Mouse (Mus musculus) CD4-positive helper T cell, adult 2 months (primary cell): ENCODE results near the gene Frmd4a.
"Not testable (repeated sequence)": the region's sequence is repeated elsewhere in the genome, so short reads cannot be mapped to it uniquely, and the experiment has no call there.

ENCODE experiments used
- DNase-seq: peaks from one replicate; pipeline ENCODE4 v3.0.0-alpha.2; 2012; ENCODE audit warnings: low read depth, missing footprints, low spot score

Frmd4a gene

DNA sequence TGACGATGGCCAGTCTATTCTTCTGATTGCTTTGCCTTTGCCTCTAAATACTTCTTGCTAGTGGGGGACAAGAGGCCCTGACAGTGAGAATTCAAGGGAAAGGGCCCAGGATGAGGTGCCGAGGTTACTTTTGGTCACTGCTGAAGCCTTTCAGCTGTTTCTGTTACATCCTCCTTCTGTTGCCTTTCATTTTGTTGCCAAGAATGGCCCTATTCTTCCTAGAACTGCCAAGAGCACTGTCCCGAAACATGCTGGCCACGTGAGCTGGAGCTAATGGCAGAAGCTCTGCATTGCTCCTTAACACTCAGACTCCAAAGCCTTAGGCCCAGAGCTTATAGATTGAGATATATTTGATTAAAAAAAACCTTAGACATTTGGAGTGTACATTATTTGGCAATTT lies 178.5 kb downstream of the Frmd4a start:
- DNase-seq: no peak

DNA sequence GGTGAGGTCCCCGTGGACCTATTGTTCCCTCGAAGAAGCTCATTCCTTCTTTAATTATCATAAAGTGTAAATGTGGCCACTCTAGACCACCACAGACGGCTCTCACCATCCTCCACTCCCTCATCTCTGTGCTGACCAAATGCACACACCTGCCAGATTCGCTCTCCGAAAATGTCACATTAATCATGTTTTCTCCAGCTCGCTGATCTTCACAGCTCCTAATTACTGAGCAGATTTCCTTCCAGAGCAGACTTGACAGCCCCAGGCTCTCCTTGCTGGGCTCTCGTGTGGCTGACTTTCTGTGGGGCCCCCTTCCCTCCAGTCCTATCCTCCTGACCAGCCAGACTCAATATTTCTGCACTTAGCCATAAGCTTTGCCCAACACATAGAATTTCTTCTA lies 191.7 kb downstream of the Frmd4a start:
- DNase-seq: no peak

DNA sequence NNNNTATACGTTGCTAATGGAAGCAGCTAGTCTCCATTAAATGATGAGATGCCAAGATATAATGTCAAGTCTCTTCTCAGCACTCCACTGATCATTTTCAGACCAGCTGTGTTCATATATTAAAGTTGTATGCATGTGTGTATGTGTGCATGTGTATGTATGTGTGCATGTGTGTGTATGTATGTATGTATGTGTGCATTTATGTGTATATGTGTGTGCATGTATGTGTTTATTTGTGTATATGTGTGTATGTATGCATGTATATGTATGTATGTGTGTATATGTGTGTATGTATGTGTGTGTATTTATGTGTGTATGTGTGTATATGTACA lies 204.9 kb downstream of the Frmd4a start:
- DNase-seq: no peak

DNA sequence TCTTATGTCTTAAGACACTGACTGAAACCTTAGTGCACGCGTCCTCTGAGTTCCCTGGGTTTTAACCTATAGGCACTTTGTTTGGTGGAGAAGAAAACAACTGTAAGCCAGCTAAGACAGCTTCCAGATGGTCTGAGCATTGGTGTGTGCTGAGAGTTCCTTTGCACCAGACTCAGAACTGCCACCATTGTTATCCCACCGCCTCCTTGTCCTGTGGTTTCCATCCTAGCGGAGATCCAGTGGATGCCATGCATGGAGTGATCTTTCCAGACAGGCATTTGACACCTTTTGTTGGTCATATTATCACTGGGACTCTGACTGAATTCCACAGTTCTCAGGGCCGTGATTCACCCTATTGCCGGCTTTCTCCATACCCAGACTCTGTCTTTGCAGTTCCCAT lies 205.8 kb downstream of the Frmd4a start:
- DNase-seq: no peak

DNA sequence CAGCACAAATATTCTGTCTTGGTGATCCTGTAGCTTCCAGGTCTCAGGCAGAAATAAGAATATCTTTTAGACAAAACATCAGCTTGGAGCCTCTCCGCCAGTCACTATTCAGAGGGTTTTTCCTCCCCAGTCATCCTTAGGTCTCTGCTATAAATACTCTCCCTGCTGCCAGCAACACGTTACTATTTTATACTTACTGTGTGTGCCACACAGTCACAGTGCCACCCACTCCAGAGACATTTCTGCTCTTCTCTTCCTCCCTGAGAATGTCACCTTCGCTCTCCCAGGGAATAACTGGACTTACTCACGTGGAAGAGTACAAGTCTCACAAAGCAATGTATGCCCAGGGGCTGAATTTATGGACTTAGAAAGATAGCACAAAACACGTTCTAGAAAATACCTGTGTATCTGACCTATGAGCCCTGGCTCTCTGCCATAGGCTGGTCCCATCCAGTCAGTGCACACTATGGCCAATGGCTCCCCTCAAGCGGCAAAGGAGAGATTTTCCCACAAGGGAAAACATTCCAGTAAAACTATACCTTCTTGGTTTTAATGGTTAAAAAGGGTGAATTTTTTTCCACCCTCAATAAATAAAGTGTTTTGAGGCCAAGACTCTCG lies 209.5 kb downstream of the Frmd4a start:
- no peak for DNase-seq

DNA sequence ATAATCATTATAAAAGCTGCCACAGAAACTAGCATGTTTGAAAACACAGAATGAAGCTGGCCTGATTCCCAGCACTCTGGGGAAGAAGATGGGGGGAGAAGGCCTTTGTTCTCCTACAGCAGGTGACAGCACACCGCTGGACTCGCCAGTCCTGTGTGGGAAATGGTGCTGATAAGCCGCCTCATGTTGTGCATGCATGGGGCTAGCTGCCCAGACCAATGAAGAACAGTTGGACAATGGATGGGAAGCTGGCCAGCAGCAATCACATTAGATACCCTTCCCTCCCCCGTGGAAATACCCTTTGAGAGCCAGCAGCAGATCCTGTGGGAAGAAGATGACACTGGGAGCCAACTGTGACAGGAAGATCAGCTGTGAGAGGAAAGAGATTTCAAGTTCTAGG lies 210.0 kb downstream of the Frmd4a start:
- DNase-seq: no peak

DNA sequence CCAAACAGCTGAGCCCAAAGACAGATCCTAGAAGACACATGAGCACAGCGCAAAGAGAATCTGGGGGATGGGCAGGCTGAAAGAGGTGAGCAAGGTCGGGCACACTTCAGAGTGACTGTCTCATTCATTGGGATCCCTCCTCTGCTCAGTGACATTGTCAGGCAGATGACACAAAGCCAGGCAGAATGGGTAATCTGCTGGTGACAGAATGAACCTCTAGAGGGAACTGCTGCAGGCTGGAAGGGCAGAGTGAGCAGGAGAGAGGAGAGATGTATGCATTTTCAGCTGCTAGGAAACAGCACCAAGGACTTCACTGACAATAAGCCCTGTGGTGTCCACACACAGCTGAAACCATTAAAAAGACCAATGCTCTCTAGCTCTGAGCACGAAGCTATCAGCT lies 211.0 kb downstream of the Frmd4a start:
- DNase-seq: no peak

DNA sequence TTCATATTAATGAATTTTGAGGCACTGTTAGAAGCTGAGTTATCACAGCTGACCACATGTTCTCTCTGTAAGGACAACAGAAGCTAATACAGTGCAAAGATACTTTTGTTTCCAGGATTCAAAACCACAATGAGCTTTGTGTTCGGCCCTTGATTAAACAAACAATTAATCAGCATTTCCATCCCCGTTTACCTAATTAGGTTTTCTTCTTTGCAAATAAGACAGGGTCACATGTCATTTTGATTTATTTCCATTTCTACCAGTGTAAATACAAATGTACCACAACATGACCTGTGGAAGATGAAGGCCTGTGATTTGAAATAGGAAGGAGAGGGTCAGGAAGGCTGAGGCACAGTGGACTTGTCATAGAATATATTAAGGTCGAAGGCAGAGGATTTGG lies 214.8 kb downstream of the Frmd4a start:
- no peak for DNase-seq

GRCm38 (mm10) chr2:4232761-4233322 lies 215.3 kb downstream of the Frmd4a start:
- DNase-seq: no peak

DNA sequence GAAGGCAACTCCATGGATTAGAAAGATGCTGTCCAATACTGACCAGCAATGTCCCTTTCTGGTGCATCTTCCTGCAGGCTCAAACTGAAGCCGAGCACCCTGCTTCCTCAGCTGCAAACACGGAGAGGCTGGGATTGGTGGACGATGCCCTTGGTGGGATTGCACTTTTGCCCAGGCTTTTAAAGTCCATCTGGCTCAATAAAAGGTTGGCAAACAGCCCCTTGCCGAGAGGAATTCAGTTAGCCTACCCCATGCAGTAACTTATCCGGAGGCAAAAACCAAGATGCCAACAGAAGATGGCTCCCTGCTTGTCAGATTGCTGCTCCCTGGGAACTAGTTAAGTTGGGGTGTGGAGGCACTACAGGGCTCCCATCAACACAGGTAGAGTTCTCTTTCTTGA lies 220.2 kb downstream of the Frmd4a start:
- no peak for DNase-seq

DNA sequence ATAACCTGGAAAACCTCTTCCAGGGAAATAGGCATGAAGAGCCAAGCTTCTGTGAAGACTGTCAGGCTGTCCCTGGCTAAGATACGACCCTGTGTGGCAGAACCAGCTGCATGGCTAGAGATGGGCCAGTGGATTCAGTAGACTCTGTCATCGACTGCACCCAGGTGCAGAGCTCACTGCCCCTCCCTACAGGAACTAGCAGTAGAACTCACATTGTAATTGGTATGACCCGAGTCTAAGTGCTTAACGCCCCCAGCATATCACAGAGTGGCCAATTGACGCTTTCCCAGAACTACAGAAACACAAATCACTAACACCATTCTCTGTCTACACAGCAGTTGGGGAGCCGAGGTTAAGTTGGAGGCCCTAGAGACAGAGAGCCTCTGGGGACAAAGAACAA lies 232.2 kb downstream of the Frmd4a start:
- no peak for DNase-seq

DNA sequence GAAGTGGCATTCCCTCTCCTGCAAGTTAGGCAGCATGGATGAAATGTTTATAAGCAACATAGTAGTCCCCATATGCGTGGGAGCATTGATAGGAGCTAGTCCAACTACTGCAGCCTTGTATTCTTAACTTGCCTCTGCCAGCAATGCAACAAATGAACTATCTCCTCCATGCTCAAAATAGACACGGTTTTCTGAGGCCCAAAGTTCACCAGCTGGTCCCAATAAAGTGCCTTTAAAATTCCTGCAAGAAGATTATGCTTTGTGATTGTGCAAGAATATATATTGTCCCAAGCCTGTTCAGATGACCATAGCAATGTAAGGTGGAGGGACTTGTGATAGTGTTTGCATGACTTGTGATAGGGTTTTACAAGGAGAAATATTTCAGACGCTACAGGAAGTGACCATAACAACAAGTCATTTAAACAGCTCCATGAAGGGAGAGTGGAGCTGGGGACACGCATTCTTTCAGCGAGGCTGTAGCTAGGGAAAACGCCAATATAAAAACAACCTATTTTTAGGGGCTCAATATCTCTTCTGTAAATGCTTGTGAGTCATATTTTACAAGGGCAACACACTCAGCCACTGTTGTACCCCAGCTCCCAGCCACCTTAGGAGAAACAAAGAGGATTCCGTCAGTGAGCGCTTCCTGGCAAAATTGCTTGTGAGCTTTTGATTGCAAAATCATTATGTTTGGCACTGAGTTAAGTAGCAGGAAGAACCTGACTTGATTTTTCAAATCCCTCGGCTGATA lies 235.2 kb downstream of the Frmd4a start:
- no peak for DNase-seq

- no peak for DNase-seq
Measured at GRCm38 (mm10) chr2:4253348-4253747, 235.8 kb downstream of the Frmd4a start.

DNA sequence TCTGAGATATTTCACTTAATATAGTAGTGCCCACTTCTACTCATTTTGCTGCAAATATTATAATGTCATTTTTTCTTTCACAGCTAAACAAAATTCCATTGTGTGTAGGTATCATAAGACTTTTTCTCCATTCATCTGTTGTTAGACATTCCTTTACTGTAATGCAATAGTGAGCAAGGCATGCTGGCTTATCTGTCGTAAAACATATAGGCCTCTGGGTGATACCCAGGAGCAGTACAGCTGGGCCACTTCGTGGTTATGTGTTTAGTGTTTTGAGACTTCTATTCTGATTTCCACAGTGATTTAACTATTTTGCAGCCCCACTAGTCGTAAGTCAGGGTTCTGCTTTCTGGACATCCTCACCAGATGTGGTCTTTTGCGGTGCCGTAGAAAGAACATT lies 236.6 kb downstream of the Frmd4a start:
- DNase-seq: no peak

DNA sequence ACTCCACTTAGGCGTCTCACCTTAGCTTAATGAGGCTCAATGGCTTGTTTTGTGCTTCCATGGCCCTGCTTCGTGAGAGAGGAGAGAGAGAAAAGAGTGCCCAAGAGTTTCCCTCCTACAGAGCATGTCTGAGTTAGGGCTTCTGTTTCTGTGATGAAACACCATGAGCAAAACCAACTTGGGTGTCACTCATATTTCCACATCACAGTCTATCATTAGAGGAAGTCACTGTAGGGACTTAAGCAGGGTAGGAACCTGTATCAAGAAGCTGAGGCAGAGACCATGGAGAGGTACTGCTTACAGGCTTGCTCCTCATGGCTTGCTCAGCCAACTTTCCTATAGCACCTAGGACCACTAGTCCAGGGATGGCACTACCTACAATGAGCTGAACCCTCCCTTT lies 238.7 kb downstream of the Frmd4a start:
- DNase-seq: no peak

- no peak for DNase-seq
Measured at GRCm38 (mm10) chr2:4257604-4258003, 240.1 kb downstream of the Frmd4a start.

DNA sequence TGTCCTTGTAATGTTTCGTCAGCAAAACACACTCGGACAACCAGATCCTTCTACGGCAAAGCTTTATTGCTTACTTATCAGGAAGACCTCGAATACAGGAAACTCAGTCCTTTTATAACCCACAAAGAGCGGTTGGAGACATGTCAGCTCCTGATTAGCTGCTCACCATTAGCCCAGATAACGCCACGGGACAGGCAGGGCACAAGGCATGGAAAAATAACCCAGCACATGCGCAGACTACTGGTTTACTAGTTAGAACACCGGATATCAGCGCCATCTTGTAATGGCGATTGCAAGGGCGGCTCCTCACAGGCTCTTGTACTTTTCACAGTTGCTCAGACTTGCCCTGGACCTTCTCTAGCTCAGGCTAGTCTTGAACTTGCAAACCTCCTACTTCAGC lies 241.3 kb downstream of the Frmd4a start:
- not testable (repeated sequence) for DNase-seq

DNA sequence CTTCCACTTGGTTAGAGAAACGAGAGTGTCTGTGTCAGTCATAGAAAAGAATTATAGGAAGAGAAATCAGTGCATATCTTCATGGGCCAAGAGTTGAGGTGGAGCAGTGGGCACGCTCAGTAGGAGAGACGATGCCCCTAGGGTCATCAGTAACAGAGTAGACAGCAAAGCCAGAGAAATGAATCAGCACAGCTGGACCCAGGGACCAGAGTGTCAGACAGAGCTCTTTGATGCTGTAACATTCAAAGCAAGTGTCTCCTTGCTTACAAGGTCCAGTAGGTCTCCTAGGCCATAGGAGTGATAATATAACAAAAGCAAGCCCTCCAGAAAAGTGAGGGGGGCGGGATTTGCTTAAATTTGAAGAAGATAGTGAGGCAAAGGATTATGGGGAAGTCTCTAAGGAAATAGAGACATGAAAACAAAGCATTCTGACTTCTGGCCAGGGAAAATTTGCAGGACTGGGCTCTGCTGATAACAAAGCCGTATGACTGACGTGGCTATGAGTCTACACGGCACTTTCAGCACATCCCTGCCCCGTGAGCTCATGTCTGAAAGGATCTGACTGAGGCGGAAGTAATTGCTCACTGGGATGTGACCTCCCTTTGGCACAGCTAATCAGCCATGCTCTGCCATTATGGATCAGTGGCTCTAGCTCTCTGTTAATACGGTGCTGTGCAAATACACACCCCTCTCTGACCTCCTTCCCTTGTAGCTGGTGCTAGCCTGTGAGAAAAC lies 243.0 kb downstream of the Frmd4a start:
- no peak for DNase-seq

DNA sequence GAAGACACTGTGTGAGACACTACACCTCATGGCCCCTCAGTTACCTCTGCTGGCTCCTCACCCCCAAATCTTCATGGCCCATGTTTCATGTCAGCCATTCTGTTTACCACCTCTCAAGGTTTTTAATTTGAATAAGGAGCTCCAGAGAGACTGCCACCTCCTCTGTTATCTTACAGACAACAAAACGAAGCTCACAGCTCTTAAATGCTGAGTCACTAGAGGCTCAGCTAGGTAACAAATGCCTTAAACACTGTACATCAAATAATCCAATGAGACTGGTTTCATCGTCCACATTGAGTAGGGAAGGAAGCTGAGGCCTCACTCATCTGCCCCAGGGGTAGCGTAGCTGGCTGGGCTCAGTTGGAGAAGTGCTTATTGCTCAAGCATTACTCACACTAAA lies 245.2 kb downstream of the Frmd4a start:
- no peak for DNase-seq

GRCm38 (mm10) chr2:4267377-4267776 lies 249.9 kb downstream of the Frmd4a start:
- no peak for DNase-seq

DNA sequence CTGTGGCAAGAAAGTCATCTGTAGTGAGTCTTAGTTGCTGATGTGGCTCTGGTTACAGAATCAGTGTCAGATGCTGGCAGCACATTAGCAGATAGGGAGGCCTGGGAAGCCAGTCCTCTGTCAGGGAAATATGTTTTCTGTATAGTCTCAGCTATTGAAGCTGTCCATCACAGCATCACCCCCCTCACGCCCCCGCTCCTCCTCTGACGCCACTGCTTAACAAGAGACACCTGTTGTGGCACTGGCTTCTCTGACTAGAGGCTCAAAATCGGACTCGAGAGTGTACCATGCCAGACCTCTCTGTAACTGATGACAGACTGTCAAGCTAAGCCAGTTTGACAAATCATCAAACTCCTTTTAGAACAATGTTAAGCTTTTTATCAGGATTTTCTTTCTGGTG lies 265.3 kb downstream of the Frmd4a start:
- DNase-seq: no peak

DNA sequence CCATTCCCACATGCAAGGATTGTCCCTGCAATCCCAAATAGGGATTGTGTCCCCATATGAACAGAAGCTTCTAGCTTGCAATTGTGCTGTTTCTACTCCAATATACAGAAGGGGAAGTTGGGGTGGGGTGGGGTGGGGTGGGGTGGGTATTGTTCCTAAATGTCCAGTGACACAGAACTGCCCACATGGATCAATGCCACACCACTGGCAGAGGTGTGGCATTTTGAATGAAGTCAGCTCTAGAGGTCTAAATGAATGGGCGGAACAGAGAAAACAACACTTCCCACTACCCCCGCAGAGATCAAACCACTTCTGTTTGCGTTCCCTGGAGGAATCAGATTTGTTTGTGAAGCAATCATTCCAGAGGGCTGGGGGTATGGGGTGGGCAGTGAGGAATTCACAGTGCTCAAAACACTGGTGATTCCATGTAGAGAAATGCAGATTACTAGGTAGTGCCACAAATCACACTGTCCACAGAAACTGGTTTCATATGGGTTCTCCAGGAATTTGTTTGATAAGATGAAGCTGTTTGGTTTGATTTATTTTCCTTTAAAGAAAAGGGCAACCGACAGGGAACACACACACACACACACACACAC lies 268.3 kb downstream of the Frmd4a start:
- DNase-seq: no peak
